Mouse (Mus musculus) lung, adult 10 weeks (tissue): Measurements from ENCODE around the gene Arpin. TPM values are rescaled to one million over a fixed set of nuclear protein-coding genes. Genes with fewer than 3 reads are reported as not detected.

Experiments used
- polyA plus RNA-seq: library from polyadenylated mRNA; stranded (reverse); fragments of 350-450 nt; fragmentation: Illumina TruSeq; extraction: RNeasy Lipid Tissue Mini Kit (QIAGEN cat#74804); gene quantifications from one replicate; pipeline ENCODE4 v1.2.3, GENCODE M21; 2014; ENCODE audit warnings: low read depth, low replicate concordance; ENCODE audit not compliant: insufficient read depth

The Arpin gene
- 16.0 TPM for polyA plus RNA-seq

GRCm38 (mm10) chr7:79934862-79935510 lies at the start of gene Arpin:
Arpin (minus strand) TSS chr7:79935359.

DNA sequence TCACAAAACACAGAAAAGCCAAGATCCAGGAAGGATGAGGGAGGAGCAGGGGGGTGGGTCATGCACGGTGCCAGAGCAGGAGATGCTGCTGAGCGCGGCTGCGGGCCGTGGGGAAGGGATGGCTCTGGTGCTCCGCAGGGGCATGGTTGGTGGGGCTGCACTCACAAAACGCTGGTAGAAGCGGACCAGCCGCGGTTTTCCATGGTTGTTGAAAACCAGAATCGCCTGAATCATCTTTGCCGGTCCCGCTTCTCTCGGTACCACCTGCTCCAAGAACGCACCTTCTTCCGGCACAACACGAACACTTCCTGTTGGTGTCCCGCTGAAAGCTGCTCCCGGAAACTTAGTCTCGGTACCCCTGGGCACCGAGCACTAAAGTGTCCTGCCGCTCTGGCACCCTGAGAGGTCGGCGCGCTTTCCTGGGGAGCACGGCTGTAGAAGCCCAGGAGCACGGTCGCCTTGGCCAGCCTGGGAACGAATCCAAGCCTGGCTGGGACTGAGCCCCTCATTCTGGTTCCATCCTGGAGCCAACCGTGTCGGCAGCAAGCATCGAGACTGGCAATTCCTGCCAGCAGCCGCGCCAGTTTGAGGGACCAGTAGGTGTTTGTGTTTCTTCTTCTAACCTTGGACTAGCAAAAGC lies 14.7 kb downstream of the Arpin start, which contains the start of gene Ap3s2:
Ap3s2 (minus strand) TSS at position 306 of the 640 bp plus-strand sequence.

Other genes starting within 250 kb of the Arpin start
- 1.1 TPM for gene Kif7, start 219.6 kb downstream of the Arpin start, polyA plus RNA-seq
- 18.6 TPM for gene Plin1, start 202.5 kb downstream of the Arpin start, polyA plus RNA-seq
- 13.4 TPM for gene Pex11a, start 192.2 kb downstream of the Arpin start, polyA plus RNA-seq
- gene Wdr93, start 192.2 kb downstream of the Arpin start, polyA plus RNA-seq: 2.8 TPM
- 1.4 TPM for gene Mesp1, start 141.6 kb downstream of the Arpin start, polyA plus RNA-seq
- gene Mesp2, start 124.6 kb downstream of the Arpin start, polyA plus RNA-seq: 2.4 TPM
- gene Anpep, start 74.3 kb downstream of the Arpin start, polyA plus RNA-seq: 74.8 TPM
- gene Ap3s2, start 14.7 kb downstream of the Arpin start, polyA plus RNA-seq: 8.3 TPM
- gene Zfp710, start 89.5 kb upstream of the Arpin start, polyA plus RNA-seq: 9.3 TPM
- 115 TPM for gene Idh2, start 180.0 kb upstream of the Arpin start, polyA plus RNA-seq